Mouse (Mus musculus) layer of hippocampus, adult 9-11 months (tissue): Measurements from ENCODE around the gene C1qtnf5.
"Not testable (repeated sequence)": the region's sequence is repeated elsewhere in the genome, so short reads cannot be mapped to it uniquely, and the experiment has no call there.

Experiments used
- DNase-seq: peaks from one replicate; pipeline ENCODE4 v3.0.0; 2022

Gene C1qtnf5

DNA sequence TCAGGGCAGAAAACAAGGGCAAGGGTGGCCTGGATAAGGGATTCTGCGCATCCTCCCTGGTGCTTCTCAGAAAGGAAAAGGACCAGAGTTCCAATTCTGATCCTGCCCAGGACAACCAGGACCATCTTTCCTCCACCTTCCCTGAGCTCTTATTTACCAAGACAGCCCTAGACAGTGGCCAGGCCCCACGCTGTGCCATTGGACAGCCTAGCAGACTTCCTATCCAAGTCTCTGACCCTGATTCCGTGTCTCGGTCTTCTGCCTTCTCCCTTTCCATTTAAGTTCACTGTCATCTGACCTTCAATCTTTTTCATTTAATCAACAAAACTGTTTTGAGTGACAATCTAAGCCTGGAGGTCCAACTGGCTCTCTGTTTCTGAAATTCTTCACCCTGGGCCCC is 449 bp upstream of the C1qtnf5 start:
- DNase-seq: no peak

DNA sequence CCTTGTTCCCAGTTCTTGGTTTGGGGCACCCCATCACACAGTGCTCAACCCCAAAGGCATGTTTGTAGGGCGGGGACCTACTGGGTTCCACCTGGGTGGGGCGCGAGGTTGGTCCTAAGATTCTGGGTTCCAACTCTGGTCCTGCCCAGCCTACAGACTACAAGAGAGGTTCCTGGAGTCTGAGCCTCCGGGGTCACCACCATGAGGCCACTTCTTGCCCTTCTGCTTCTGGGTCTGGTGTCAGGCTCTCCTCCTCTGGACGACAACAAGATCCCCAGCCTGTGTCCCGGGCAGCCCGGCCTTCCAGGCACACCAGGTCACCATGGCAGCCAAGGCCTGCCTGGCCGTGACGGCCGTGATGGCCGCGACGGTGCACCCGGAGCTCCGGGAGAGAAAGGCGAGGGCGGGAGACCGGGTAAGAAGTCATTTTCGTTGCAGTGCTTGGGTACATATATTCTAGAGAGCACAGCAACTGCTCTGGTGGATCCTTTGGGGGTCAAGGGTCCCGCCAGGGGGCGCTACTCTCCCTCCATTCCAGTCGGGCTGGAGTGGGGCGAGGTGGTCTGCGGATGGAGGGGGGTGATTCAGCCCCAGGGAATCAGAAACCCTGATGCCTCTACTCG is 623 bp downstream of the C1qtnf5 start:
- no peak for DNase-seq

DNA sequence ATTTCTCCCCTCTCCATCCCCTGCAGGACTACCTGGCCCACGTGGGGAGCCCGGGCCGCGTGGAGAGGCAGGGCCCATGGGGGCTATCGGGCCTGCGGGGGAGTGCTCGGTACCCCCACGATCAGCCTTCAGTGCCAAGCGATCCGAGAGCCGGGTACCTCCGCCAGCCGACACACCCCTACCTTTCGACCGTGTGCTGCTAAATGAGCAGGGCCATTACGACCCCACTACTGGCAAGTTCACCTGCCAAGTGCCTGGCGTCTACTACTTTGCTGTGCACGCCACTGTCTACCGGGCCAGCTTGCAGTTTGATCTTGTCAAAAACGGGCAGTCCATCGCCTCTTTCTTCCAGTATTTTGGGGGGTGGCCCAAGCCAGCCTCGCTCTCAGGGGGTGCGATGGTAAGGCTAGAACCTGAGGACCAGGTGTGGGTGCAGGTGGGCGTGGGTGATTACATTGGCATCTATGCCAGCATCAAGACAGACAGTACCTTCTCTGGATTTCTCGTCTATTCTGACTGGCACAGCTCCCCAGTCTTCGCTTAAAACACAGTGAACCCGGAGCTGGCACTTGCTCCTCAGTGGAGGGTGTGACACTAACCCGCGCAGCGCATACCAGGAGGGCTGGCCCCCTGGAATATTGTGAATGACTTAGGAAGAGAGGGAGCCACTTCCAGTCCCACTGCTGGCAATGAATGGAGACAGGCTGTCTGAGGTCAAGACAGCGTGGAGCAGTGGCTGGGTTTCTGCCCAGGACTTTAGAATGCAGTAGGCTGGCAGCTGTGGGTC is 1.4 kb downstream of the C1qtnf5 start:
- DNase-seq: no peak

DNA sequence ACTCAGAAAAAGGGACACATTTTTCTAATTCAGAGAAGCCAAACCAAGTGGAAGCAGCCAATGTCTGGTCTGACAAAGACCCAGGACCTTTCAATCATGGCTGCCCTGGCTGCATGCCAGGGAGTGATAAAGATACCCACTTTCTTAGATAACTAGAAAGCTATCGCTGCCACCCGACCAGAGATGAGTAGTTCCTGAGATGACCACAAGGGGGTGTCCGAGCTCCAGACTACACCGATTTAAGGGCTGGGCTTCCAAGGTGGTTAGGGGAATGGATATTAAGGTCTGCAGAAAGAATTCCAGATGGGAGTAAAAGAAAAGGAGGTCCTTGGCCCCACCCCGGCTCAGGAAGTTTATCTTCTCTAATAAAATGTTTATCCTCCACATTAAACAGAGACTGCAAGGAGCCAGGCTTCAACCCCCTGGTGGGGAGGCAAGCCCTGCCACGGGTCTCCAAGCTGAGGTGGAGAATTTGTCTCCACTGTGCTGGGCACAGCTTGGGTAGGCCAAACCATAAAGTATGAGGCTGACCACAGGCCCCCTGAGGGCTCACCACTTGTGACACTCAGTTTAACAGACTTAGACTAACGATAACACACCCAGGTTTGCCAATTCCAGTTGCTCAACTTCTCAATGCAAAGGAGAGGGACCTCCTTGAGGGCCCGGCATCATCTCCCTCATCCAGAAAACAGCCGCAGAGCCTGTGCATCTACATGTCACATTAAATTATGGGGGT is 2.5 kb downstream of the C1qtnf5 start:
- peak; percentile 67 for DNase-seq

DNA sequence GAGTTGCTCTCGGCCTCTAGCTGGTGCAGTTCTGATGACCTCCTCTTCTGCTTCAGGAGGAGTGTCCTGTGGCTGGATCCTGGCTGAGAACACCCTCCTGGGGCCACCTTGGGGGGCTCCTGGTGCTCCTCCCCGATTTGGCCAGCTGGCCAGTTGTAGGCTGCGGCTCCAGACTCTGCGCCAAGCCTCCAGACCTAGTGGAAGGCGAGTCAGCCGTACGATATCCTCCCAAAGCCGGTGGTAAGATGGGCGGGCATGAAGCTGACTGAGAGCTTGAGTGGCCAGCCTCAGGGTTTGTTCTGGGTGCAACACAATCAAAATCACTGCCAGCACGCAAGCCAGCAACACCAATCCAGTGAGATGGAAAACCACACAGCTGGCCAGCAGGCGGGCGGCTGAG is 4.9 kb downstream of the C1qtnf5 start:
- DNase-seq: not testable (repeated sequence)

DNA sequence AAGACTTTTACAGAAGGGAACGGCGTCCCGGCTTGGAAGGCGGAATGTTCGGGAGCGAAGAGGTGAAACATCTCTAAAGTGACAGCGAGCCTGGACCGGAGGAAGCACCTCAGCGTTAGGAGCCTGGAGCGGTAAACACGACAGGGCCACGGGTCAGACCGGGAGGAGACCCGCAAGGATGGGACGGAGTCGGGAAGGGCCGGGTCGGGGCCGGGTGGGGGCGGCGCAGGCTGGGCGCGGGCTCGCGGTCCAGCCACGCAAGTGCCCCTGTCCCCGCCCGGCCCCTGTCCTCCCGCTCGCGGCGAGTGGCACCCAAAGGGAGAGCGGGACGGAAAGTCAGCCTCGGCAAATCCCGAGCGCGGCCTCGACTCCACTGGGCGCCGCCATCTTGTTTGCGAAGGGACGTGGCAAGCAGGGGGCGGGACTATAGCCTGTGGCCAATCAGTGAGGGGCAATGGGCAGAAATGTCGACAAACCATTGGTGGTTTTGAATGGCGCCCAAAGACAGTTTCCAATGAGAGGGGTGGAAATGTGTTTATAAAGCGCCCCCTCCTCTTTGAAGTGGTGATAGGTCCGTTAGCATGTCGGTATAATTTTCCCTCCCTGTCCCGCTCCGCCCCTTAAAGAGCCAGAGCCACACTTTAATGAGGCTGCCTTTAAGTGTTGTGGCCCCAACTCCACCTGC is 6.2 kb downstream of the C1qtnf5 start, which contains the start of the genes Gm49380 and Rnf26:
Gene Gm49380 (minus strand): TSS at position 396 of the 685 bp plus-strand sequence.
Gene Rnf26 (minus strand): TSS at position 413 of the 685 bp plus-strand sequence.
- peak; percentile 98 for DNase-seq

DNA sequence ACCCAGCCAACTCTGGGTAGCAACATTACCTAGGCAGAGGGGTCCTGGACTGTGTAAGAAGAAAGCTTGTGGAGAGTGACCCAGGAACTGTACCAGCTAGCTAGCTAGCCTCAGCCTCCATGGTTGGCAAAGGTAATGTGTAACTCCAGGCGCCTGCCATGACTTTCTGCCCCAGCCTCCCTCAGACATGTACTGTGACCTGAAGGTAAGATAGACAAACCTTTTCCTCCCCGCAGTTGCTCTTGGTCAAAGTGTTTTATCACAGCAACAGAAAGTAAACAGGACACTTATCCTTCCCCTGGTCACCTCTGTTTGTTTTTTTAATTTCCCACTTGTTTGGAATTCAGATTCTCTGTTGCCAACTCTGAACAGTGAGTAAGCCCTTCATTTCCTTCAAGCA is 7.4 kb downstream of the C1qtnf5 start:
- DNase-seq: no peak

DNA sequence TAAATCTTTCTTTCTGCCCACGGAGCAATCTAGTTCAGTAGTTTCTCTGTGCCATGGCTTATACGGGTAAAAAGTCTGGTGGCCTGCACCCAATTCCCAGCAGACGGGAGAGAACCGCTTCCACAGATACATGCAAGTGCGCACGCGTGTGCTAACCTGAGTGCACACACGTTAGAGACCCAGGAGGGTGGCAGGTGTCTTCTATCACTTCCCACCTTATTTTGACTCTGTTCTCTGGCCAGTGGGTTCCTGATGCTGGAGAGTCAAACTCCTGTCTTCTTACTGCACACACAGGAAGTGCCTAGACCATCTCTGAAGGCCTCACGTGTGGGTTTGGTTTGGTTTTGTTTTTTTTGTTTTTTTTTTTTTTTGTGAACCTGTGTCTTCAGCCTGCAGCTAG is 8.6 kb downstream of the C1qtnf5 start:
- DNase-seq: no peak

DNA sequence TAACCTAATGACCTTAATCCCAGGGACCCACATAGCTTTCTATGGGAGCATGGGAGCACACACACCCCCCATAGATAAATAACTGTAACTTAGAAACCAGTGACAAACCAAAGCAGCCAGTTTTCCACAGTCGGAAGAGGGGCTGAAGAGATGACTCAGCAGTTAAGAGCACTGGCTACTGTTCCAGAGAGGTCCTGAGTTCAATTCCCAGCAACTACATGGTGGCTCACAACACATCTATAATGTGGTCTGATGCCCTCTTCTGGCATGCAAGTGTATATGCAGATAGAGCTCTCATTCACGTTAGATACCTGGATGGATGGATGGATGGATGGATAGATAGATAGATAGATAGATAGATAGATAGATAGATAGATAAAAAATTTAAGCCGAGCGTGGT is 9.1 kb downstream of the C1qtnf5 start:
- no peak for DNase-seq

DNA sequence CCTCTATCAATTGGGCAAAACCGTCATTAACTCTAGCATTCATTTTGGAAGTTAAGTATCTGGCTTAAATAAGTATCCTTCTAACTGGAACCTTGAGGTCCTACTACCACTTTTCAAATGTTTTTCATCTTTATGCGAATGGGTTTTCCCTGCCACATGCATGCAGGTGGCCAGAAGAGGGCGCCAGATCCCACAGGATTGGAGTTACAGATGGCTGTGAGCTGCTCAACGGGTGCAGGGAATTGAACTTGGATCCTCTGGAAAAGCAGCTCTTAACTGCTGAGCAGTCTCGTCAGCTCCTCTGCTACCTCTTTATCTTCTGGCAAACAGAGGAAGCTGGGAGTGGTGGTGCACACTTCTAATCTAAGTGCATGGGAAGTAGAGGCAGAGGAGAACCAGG is 12.0 kb downstream of the C1qtnf5 start:
- no peak for DNase-seq

DNA sequence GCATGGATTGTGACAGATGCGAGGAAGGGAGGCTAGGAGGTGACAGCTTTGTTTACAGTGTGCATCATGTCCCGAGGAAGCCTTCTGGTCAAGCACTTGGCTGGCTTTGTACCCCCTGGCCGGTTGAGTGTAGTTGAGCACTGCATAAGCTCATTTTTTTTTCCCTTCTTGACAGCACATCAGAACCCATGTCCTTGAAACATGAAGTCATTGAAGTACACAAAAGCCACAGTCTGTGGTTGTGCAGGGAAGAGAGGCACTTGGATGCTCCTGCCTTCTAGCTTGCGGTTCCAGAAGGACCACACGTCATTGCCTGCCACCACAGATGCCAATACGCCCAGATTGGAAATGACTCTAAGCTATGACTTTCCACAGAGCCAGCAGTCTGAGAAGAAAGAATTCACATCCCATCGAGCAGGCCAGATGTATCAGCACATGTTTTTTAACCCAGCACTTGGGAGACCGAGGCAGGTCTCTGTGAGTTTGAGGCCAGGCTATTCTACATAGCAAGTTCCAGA is 13.0 kb downstream of the C1qtnf5 start:
- DNase-seq: no peak

DNA sequence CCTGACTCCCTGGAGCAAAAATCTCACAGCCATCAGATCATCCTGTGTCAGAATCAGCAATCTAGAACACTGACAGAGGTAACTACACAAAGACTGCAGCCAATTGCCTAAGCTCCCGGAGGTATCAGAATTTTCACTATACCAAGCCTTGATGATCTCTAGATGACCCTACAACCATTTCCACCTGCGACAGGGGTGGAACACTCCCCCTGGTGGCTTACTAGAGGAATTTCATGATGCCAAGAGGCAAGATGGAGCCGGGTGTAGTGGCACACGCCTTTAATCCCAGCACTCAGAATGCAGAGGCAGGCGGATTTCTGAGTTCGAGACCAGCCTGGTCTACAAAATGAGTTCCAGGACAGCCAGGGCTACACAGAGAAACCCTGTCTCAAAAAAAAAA is 17.3 kb downstream of the C1qtnf5 start:
- no peak for DNase-seq

DNA sequence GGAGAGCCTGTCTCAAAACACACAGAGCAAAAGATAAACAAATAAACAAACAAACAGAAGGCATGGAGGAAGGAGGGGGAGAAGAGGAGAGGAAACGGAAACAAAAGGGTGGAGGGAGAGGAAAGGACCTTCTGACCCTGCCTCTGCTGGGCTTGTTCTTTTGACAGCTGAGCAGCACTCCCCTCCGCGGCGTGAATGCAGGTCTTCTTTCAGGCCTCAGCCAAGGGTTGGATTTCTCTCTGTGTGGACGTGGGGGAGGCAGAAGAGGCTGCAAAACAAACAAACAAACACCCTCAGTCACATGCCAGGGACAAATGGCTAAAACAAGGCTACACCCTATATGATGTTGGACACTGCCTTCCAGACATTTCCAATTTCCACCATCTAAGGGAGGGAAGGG is 18.0 kb downstream of the C1qtnf5 start:
- no peak for DNase-seq

DNA sequence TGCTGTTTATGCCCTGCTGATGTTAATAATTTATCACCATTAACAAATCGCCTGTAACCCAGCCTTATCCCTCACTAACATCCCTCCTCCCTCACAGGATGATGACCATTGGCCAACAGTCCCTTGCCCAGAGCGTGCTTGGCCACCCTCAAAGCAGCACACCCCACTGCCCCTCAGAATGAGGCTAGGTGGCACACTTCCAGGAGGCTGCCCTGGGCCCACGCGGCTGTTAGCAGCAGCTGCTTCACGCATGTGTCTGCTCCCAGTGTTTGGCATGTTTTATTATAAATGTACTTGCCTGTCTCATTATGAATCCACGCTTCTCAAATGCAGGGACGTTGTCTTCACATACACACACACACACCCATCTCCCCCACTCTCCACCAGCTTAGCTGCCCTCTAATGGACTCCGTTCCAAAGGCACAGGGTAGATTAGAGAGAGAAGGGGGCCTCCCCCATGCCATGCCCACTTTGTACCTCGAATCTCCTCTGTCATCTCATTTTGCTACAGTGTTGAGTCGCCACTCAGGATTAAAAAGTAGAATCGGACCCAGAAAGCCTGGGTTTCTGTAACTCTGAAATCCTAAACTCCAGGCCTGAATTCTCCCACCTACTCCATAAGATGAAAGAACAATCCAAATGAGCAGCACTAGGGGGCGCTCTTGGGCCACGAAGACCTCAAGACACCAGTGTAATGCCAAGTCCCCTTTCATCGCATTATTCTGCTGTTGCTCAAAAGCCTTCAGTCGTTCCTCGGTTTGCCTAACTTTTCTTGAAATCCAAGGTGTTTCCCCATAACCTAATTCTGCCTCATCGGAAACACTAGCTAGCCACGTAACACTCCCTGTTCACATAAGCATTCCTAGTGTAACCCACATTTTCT is 18.7 kb downstream of the C1qtnf5 start:
- peak; percentile 89 for DNase-seq

DNA sequence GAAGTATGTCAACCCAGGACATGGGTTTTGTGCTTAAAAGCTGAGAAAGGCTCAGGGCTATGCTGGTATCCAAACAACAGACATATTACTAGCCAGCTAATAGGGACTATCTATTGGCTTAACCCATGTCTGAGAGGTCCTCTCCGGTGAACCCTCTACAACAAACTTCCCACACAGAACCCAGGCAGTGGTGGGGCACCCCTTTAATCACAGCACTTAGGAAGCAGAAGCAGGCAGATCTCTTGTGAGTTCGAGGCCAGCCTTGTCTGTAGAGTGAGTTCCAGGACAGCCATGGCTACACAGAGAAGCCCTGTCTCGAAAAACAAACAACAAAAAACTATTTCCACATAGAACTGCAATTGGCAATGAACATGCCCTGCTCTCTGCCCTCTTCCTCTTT is 19.7 kb downstream of the C1qtnf5 start:
- DNase-seq: no peak

DNA sequence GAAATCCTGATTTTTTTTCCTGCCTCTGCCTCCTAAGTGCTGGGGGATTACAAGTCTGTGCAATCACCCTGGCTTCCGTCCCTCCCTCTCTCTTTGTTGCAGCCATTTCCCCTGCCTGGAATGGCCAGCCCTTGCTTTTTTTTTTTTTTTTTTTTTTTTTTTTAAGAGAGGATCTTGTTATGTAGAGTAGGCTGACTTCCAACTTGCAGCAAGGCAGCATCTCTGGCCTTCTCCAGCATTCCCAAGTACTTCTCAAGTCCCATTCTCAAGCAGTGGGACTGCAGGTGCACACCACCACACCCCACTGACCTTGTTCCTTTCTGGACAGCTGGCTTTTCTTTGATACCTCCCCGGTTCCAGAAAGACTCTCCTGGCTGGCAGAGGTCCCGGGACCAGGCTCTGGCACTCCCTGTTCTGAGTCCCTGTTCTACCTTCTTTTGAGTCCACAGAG is 20.3 kb downstream of the C1qtnf5 start:
- no peak for DNase-seq

DNA sequence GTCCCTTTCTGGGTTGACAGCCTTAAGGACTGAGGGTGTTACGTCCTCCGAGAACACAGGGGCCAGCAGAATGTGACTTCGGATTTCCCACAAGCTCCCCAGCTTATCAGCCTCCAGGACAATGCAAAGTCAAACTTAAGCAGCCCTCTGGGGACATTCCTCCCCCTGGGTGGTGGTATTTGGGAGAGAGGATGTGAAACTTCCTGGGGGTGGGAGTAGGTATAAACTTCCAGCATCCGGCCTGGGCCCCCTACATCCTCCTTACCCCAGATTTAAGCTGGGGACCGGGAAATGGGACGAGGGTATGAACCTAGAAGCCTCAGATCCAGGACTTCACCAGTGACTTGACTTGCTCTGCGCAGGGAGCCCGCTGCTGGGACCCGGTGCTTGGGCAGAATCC is 22.6 kb downstream of the C1qtnf5 start:
- DNase-seq: no peak

DNA sequence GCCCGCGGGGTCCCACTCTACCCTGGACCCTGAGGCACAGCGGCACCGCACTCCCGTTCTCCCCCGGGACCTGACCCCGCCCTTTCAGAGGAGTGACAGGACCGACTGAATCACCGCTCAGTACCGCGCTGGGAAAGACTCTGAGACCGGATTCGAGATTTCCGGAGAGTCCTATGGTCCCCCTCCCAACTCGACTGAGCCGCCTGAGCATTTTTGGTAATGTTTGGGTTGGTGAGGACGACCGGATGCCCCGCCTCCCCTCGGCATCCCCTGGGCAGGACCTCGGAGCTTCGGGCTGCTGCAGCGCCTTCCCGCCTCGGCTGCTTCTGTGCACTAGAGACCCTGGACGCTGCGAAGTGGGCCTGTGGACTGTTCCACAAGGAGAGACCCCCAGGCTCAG is 23.0 kb downstream of the C1qtnf5 start:
- DNase-seq: no peak

DNA sequence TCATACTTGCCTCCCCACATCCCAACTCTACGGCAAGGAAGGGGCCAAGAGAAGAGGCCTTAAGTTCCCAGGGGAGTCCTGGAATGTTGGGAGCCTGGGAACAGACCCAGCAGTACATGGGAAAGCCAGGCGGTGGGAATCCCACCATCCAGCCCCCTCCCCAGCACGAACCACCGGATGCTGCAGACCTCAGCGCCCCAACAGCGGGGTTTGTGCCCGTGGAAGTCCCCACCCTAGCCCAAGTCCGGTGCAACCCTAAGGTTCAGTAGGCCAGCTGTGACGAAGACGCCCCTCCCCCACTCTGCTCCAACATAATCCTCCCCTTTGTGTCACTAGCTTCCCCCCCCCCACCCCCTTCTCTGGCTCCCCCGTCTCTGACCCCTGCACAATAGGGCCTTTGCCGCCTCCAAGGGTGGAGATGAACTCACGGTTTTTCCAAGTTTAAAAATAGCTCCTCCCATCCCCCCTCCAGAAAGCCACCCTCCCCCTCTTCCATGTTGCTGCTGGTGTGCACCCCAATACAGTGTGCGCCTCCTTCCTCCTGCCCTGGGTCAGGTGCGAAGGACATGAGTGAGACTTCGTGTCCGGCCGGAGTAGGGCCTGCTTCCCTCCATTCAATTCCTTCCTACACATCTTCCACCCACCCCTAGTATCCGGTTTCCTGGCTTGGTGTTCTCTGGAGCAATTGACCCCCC is 23.7 kb downstream of the C1qtnf5 start:
- DNase-seq: no peak

DNA sequence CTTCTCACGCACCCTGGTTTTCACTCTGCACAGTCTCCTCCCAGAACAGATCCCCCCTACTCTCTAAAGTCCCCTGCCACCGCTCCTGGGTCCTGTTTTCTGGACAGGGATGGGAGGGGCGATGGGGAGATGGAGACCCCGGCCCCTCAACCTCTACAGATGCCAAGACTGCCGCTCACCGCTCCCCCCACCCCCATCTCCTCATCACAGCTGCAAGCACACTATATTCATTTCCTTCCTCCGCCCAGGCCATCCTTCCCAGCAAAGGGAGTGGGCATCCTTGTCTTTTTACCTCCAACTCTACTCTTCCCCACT is 24.2 kb downstream of the C1qtnf5 start:
- DNase-seq: no peak

DNA sequence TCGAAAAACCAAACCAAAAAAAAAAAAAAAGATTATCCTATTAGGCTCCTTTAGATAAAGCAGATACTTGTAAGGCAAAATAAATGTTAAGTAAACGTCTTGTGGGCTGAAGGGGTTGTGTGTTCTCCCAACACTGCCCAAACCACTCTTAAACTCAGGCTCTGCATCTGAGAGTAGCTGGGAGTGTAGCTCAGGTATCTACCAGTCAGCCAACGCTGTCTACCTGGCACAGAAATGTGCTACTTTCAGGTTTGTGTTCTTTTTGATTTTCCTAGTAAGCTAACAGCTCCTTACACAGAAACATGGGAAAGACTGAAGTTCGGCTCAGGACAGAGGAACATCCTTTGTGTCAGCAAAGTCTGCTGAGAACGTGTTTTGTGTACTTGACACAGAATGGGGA is 25.2 kb downstream of the C1qtnf5 start:
- DNase-seq: no peak
